Mouse (Mus musculus) hindbrain, embryonic 15.5 days (tissue): ENCODE data around the gene Gemin5. TPM values are rescaled to one million over a fixed set of nuclear protein-coding genes. Genes with fewer than 3 reads are reported as not detected.
A peak's percentile ranks its signal among the peaks of the same experiment; 100 is the strongest.

Source experiments
- ATAC-seq: fragments of 200-750 bp; cut with Nextera tagmentation; 2 replicates; pipeline ENCODE4 v1.8.0; 2017; ENCODE audit warnings: low read depth, moderate number of reproducible peaks, moderate TSS enrichment; ENCODE audit not compliant: low FRiP score
- H3K27ac ChIP-seq: fragments of 300-500 bp; sonication (generic); replicated peaks from 2 replicates; pipeline ENCODE4 v1.5.1; 2015; ENCODE audit warnings: mild to moderate bottlenecking, inconsistent platforms
- H3K27me3 ChIP-seq: fragments of 300-500 bp; sonication (generic); 2 replicates; pipeline ENCODE4 v1.6.1; 2015; ENCODE audit warnings: control low read depth, inconsistent platforms
- H3K36me3 ChIP-seq: fragments of 300-500 bp; sonication (generic); 2 replicates; pipeline ENCODE4 v1.6.1; 2015; ENCODE audit warnings: control low read depth, inconsistent platforms
- H3K4me1 ChIP-seq: fragments of 300-500 bp; sonication (generic); replicated peaks from 2 replicates; pipeline ENCODE4 v1.6.1; 2015; ENCODE audit warnings: control low read depth, inconsistent platforms
- H3K4me2 ChIP-seq: fragments of 300-500 bp; sonication (generic); 2 replicates; pipeline ENCODE4 v1.6.1; 2015; ENCODE audit warnings: moderate library complexity, mild to moderate bottlenecking, inconsistent platforms
- H3K4me3 ChIP-seq: fragments of 300-500 bp; sonication (generic); 2 replicates; pipeline ENCODE4 v1.5.1; 2015; ENCODE audit warnings: mild to moderate bottlenecking, inconsistent platforms
- H3K9ac ChIP-seq: fragments of 300-500 bp; sonication (generic); 2 replicates; pipeline ENCODE4 v1.6.1; 2015; ENCODE audit warnings: inconsistent platforms
- H3K9me3 ChIP-seq: fragments of 300-500 bp; sonication (generic); 2 replicates; pipeline ENCODE4 v1.6.1; 2016; ENCODE audit warnings: control low read depth, inconsistent platforms
- WGBS: fragments of 180-500 bp; shearing (Covaris S2); methylation state at CpG from one replicate; pipeline ENCODE4 v1.1.7; 2015; 5-methylcytosine and 5-hydroxymethylcytosine counted together
- polyA plus RNA-seq: library from polyadenylated mRNA; unstranded; fragments of >200 nt; fragmentation: Nextera tagmentation; extraction: Ambion mirVana; gene quantifications from 2 replicates; pipeline ENCODE4 v1.2.1, GENCODE M21; 2015

The Gemin5 gene
- polyA plus RNA-seq, 1 experiment from 2014 or later: 13.2 TPM

DNA sequence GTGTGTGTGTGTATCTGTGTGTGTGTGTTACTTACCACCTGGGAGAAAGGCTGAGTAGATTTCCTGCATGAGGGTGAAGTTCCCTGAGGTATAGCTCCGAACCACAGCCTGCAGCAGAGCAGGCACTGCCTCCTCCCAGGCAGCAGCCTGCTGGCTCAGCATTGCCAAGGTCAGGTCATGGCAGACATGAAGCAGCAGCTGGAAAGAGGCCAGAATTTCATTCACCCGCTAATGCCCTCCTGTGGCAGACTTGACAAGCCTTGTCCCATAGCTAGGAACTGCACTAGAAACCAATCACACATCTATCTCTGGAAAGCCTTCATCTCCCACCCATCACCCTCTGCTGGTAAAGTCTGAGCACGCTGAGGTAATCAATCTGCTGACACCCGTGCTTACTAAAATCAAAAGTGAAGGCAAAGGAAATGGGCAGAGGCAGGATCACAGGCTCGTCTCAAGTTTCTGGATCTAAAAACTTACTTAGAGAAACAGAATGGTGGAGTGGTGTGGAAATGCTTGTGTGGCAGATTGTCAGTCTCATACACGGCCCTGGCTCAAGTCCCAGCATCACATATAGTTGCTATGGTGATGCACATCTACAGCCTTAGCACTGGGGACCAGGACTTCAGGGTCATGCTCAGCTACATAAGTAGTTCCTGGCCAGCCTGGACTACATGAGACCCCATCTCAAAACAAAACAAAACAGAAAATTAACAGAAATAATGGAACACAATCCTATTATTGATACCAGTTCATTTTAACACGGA is 41.8 kb downstream of the Gemin5 start:
- Histone ChIP-seq H3K27ac (no peak overlapping the region), H3K9ac (no peak overlapping the region), H3K27me3 (no peaks in the 10 kb centered on the region), H3K4me2 (no peak overlapping the region), H3K36me3 (peaks cover 76% of the 10 kb centered on the region), H3K9me3 (no peaks in the 10 kb centered on the region), H3K4me3 (no peak overlapping the region), H3K4me1 (no peaks in the 10 kb centered on the region)
- no peak for ATAC-seq
- 65% methylated on average over 7 of the region's 7 CpGs for WGBS

GRCm38 (mm10) chr11:58125021-58125420 is 43.3 kb downstream of the Gemin5 start:
- H3K4me2 ChIP-seq: no peak overlapping the region
- no peaks in the 10 kb centered on the region for H3K27me3 ChIP-seq
- WGBS: 73% methylated on average over 11 of the region's 11 CpGs
- H3K9me3 ChIP-seq: no peaks in the 10 kb centered on the region
- no peak overlapping the region for H3K27ac ChIP-seq
- H3K9ac ChIP-seq: no peak overlapping the region
- ATAC-seq: no peak
- no peaks in the 10 kb centered on the region for H3K4me1 ChIP-seq
- H3K4me3 ChIP-seq: no peak overlapping the region
- H3K36me3 ChIP-seq: peaks cover 78% of the 10 kb centered on the region

DNA sequence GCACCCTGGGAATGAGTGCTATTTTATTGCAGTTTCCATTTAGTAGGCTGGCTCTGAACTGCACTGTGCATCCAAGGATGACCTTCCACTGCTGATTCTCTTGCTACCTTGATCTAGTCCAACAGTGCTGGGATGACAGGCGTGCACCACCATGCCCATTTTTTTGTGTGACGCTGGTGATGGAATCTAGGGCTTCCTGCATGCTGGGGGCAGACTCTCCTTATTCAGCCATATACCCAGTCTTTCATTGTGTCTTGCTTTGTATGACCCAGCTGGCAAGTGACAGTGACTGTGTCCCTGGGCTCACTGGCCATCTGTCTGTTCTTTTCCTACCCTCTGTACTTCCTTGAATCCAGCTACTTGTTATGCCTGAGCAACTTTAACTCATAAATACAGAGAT is 44.6 kb downstream of the Gemin5 start:
- Histone ChIP-seq H3K4me1 (no peaks in the 10 kb centered on the region), H3K27ac (no peak overlapping the region), H3K9me3 (no peaks in the 10 kb centered on the region), H3K4me2 (no peak overlapping the region), H3K9ac (no peak overlapping the region), H3K36me3 (peaks cover 73% of the 10 kb centered on the region), H3K4me3 (no peak overlapping the region), H3K27me3 (no peaks in the 10 kb centered on the region)
- no peak for ATAC-seq
- 93% methylated on average over 2 of the region's 2 CpGs for WGBS

DNA sequence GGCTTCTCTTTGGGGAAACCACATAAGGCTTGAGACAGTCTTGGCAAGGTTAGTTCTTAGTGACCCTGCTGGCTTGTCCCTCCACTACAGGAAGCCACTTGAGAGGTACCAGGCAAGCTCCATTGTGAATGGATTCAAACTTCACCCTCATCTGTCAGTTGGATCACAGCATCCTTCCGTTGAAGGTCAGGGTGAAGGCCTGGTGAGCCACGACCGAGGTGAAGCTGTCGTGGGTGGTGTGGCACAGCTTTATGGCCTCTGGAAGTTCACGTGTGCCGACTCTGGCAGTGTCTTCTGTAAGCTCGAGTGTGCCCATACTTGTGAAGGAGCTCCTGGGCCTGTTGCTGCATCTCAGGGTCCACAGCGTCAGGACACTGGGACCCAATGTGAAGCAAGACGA is 47.0 kb downstream of the Gemin5 start:
- Histone ChIP-seq H3K27ac (no peak overlapping the region), H3K4me1 (no peaks in the 10 kb centered on the region), H3K27me3 (no peaks in the 10 kb centered on the region), H3K4me3 (no peak overlapping the region), H3K36me3 (peaks cover 65% of the 10 kb centered on the region), H3K9me3 (no peaks in the 10 kb centered on the region), H3K4me2 (no peak overlapping the region), H3K9ac (no peak overlapping the region)
- WGBS: 89% methylated on average over 9 of the region's 9 CpGs
- no peak for ATAC-seq

DNA sequence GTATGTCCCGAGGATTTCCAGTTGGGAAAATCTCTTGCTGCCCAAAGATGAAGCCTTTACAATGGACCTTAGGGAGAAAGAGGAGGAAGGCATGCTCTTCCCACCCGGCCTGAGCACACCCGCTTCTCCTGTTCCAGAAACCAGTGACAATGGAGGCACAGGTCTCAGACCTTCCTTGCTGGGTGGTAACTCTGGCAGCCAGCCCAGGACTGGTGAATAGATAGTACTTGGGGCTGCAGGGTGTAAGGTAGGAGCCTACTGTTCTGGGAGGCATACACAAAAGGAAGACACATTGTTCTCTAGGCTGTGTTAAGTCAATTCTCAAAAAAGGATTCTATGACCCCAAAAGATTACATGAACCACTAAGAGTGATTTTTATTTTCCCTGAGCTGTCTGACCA is 47.7 kb downstream of the Gemin5 start:
- Histone ChIP-seq H3K27me3 (no peaks in the 10 kb centered on the region), H3K9me3 (no peaks in the 10 kb centered on the region), H3K9ac (no peak overlapping the region), H3K36me3 (peaks cover 69% of the 10 kb centered on the region), H3K27ac (no peak overlapping the region), H3K4me2 (no peak overlapping the region), H3K4me3 (no peak overlapping the region), H3K4me1 (no peaks in the 10 kb centered on the region)
- no peak for ATAC-seq
- WGBS: 85% methylated on average over 3 of the region's 3 CpGs

DNA sequence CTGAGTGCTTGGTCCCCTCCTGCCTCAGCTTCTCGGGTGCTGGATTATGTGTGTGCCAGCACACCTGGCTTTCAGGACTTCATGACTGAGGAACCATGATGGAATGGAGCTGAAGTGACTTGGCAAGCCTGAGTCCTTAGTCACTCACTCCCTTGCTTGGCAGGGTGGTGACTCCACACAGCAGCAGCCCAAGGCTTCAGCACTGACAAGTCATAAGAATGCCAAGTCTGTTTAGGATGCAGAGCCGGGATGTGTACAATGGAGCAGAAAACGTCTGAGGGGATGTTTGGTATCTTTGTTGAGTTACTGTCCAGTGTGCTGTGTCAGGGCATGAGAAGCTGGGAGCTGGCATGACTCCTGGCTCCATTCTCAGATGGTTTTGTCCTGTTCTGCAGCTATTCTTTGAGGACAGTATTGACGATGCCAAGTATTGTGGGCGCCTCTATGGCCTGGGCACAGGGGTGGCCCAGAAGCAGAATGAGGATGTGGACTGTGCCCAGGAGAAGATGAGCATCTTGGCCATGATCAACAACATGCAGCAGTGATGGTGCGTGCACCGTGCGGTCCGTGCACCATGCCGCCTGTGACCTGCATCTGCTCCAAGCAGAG is 51.2 kb downstream of the Gemin5 start:
- 85% methylated on average over 10 of the region's 10 CpGs for WGBS
- Histone ChIP-seq H3K4me2 (no peak overlapping the region), H3K4me3 (no peak overlapping the region), H3K27ac (no peak overlapping the region), H3K4me1 (no peaks in the 10 kb centered on the region), H3K9me3 (no peaks in the 10 kb centered on the region), H3K9ac (no peak overlapping the region), H3K36me3 (peaks cover 74% of the 10 kb centered on the region), H3K27me3 (no peaks in the 10 kb centered on the region)
- ATAC-seq: peak; percentile 74

DNA sequence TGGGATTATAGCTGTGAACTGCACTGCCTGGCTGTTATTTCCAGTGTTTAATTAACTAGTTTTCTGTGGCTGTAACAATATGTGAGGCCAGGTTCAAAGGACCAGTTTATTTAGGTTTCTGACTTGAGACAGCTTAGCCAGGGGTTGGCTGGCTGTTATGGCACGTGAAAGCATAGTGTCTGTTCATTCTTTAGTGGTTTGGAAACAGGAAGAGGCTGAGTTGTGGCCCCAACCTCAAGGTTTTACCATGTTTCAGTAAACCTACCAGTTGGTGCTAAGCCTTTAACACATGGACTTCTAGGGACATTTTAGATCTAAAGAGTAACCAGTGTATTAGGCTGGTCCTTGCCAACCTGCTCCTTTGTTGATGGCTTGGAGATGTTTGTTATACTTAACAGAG is 51.8 kb downstream of the Gemin5 start:
- no peaks in the 10 kb centered on the region for H3K4me1 ChIP-seq
- ATAC-seq: no peak
- H3K27me3 ChIP-seq: no peaks in the 10 kb centered on the region
- H3K27ac ChIP-seq: no peak overlapping the region
- no peak overlapping the region for H3K4me2 ChIP-seq
- H3K9ac ChIP-seq: no peak overlapping the region
- H3K9me3 ChIP-seq: no peaks in the 10 kb centered on the region
- peaks cover 74% of the 10 kb centered on the region for H3K36me3 ChIP-seq
- 86% methylated on average over 1 of the region's 1 CpGs for WGBS
- no peak overlapping the region for H3K4me3 ChIP-seq

GRCm38 (mm10) chr11:58107664-58108337 is 60.5 kb downstream of the Gemin5 start:
- H3K4me3 ChIP-seq: no peak overlapping the region
- H3K36me3 ChIP-seq: peaks cover 26% of the 10 kb centered on the region
- H3K9ac ChIP-seq: no peak overlapping the region
- H3K9me3 ChIP-seq: no peaks in the 10 kb centered on the region
- H3K27ac ChIP-seq: no peak overlapping the region
- H3K4me1 ChIP-seq: peaks cover 35% of the 10 kb centered on the region
- no peaks in the 10 kb centered on the region for H3K27me3 ChIP-seq
- no peak overlapping the region for H3K4me2 ChIP-seq
- 94% methylated on average over 4 of the region's 4 CpGs for WGBS
- ATAC-seq: no peak

GRCm38 (mm10) chr11:58107009-58107408 is 61.3 kb downstream of the Gemin5 start:
- peaks cover 36% of the 10 kb centered on the region for H3K4me1 ChIP-seq
- H3K9me3 ChIP-seq: no peaks in the 10 kb centered on the region
- H3K4me3 ChIP-seq: no peak overlapping the region
- no peak overlapping the region for H3K4me2 ChIP-seq
- 49% methylated on average over 3 of the region's 3 CpGs for WGBS
- H3K27ac ChIP-seq: no peak overlapping the region
- peaks cover 23% of the 10 kb centered on the region for H3K36me3 ChIP-seq
- ATAC-seq: no peak
- no peaks in the 10 kb centered on the region for H3K27me3 ChIP-seq
- H3K9ac ChIP-seq: no peak overlapping the region

DNA sequence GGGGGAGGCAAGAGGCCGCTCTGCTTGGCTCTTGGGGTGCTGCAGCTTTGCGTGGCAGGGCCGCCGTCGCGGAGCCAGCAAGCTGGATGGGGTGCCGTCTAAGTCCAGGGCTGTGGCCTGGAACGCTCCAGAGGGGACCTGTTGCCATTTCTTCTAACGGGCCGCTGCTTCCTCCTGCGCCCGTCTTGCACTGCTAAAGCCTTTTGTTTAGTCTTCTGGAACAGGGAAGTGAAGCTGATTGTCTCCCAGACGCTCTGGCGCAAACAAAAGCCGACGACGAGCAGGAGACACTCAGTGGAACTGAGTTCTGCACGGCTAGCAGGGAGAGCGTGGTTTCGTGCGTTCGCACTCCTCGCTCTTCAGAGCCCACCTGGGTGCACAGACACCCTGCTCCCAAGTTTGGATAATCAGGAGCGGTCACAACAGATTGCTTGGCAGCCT is 64.0 kb downstream of the Gemin5 start:
- under 1% methylated on average over 24 of the region's 24 CpGs for WGBS
- Histone ChIP-seq H3K4me3 (peak overlapping the region; percentile 93), H3K27ac (peak overlapping the region; percentile 89), H3K4me1 (peaks cover 36% of the 10 kb centered on the region), H3K9ac (peak overlapping the region; percentile 89), H3K27me3 (no peaks in the 10 kb centered on the region), H3K4me2 (peak overlapping the region; percentile 69), H3K36me3 (no peaks in the 10 kb centered on the region), H3K9me3 (no peaks in the 10 kb centered on the region)
- no peak; the same call in 1 of the 2 replicates for ATAC-seq

GRCm38 (mm10) chr11:58103697-58104306 is 64.5 kb downstream of the Gemin5 start, which contains the start of gene Cnot8:
Gene Cnot8 (plus strand): TSS chr11:58104153.
- H3K27me3 ChIP-seq: peaks cover 5% of the 10 kb centered on the region
- peak; percentile 97 for ATAC-seq
- no peaks in the 10 kb centered on the region for H3K9me3 ChIP-seq
- H3K36me3 ChIP-seq: no peaks in the 10 kb centered on the region
- H3K9ac ChIP-seq: peak within 1 kb of the TSS; percentile 89
- H3K27ac ChIP-seq: peak within 1 kb of the TSS; percentile 89
- H3K4me1 ChIP-seq: peaks cover 36% of the 10 kb centered on the region
- peak within 1 kb of the TSS; percentile 69 for H3K4me2 ChIP-seq
- WGBS: under 1% methylated on average over 55 of the region's 55 CpGs
- peak within 1 kb of the TSS; percentile 93 for H3K4me3 ChIP-seq

DNA sequence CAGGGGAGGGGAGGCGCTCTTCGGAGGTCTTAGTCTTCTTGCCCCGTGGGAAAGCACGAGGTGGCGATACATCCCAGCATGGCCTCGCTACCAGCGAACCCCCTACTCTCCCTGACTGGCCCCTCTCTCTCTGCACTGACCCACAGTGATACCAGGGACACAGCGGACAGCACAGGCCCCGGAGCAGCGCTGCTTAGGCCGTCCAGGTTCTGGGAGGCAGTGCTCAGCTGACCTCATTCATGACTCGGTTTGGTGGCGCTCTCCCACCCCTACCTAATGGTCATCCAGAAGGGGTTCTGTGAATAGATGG is 65.0 kb downstream of the Gemin5 start:
- ATAC-seq: peak; percentile 67
- Histone ChIP-seq H3K27me3 (peaks cover 10% of the 10 kb centered on the region), H3K9ac (peak overlapping the region; percentile 69), H3K4me1 (peaks cover 36% of the 10 kb centered on the region), H3K4me2 (peak overlapping the region; percentile 69), H3K4me3 (peak overlapping the region; percentile 93), H3K27ac (peak overlapping the region; percentile 89), H3K36me3 (no peaks in the 10 kb centered on the region), H3K9me3 (no peaks in the 10 kb centered on the region)
- WGBS: 58% methylated on average over 13 of the region's 13 CpGs
